In the genomic region with DNA sequence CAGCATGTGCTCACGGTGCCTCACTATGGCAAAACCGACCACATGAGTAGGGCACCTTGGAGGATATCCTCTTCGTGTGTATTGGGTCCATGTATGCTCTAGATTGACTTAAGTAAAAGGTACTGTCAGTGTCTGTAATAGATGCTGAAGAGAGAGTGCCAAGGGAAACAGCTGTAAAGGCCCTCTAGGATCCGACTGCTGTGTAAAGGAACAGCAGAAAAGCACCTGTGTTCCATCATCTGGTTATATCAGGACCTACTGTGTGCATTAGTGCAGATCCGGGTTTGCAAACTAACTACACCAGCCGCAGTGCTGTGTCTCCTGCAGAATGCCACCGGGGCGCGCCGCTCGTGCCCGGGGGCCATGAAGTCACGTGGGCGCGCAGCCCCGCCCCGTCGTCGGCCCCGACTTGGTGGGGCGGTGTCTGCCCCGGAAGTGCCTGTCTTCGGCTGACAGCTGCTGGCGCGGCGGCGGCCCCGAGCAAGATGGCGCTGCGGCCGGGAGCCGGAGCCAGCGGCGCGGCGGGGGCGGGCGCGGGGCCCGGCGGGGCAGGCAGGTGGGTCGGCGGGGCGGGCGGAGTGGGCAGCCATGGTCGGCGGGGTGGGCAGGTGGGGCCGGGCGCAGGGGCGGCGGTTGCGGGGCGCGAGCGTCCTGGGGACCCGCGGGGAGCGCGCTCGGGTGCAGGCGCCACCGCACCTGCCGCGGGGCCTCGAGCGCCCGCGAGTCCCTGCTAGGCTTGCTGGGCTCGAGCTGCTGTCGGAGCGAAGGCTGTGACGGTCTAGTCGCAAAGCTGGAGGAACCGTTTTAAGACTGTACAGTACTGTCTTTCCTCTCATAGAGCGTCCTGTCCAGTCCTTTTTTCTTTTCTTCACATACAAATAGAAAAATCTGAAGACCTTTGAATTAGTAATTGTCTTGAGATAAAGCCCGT, we compare ENCODE assay signal across 7 mouse cellular contexts. TPM values are rescaled to one million over a fixed set of nuclear protein-coding genes. Genes with fewer than 3 reads are reported as not detected.
DNase-seq lines count a peak whose midpoint lies in the region; ATAC-seq lines count a peak whose summit lies in the region.

A gene (plus strand): TSS at position 438 of the 931 bp plus-strand sequence.

- H3K4me2 ChIP-seq in intestine, embryonic 16.5 days (ENCODE audit: low read depth, low read length), result peak within 1 kb of the TSS; percentile 82
- H3K4me2 ChIP-seq in midbrain, embryonic 11.5 days, result peak within 1 kb of the TSS; percentile 54

- intact Hi-C loops in left cerebral cortex, postnatal 36 days (cut with DNase I), result loop anchor here (5.0 kb wide), 1 partner anchor 48 kb away; no protein-coding TSS in a partner anchor

- H3K9ac ChIP-seq in intestine, embryonic 16.5 days (ENCODE audit: low read depth, low read length), result peak within 1 kb of the TSS; percentile 83
- H3K9ac ChIP-seq in midbrain, embryonic 11.5 days (ENCODE audit: low read length), result peak within 1 kb of the TSS; percentile 84

- 0 out of 2 replicates have a peak, but pooled peaks cover 4% of the 10 kb centered on the region for H3K36me3 ChIP-seq in intestine, embryonic 16.5 days (ENCODE audit: control insufficient read depth, insufficient read depth, low read length)
- peaks cover 12% of the 10 kb centered on the region for H3K36me3 ChIP-seq in midbrain, embryonic 11.5 days (ENCODE audit: control insufficient read depth, insufficient read depth, low read length)

- peaks cover 6% of the 10 kb centered on the region for H3K4me1 ChIP-seq in intestine, embryonic 16.5 days (ENCODE audit: control insufficient read depth, insufficient read depth, low read length)
- peaks cover 6% of the 10 kb centered on the region; the same call in 1 of the 2 replicates for H3K4me1 ChIP-seq in midbrain, embryonic 11.5 days (ENCODE audit: control insufficient read depth, insufficient read depth, low read length)

- DNase-seq in adrenal gland, adult 2 months, result peak; percentile 95
- DNase-seq in embryo, embryonic 11.5 days (ENCODE audit: low read depth, low spot score), result peak; percentile 77
- DNase-seq in gastrocnemius, postnatal 4 days (ENCODE audit: low spot score in 2 of 2), result peak; percentile 88 to 92
- peak; percentile 87 to 89 for DNase-seq in left cerebral cortex, postnatal 36 days (ENCODE audit: low spot score in 2 of 2)
- DNase-seq in midbrain, embryonic 11.5 days (ENCODE audit: low spot score, missing footprints), result peak; percentile 98
- DNase-seq in skeletal muscle tissue, adult 2 months (ENCODE audit: low read depth, low spot score), result peak; percentile 80

- H3K9me3 ChIP-seq in intestine, embryonic 16.5 days (ENCODE audit: control insufficient read depth, low read length), result no peaks in the 10 kb centered on the region
- H3K9me3 ChIP-seq in midbrain, embryonic 11.5 days (ENCODE audit: control insufficient read depth, low read length), result no peaks in the 10 kb centered on the region

- 2% methylated on average over 41 of the region's 76 CpGs for WGBS in intestine, embryonic 16.5 days
- 2% methylated on average over 75 of the region's 76 CpGs for WGBS in midbrain, embryonic 11.5 days

- peak within 1 kb of the TSS; percentile 72 for H3K4me3 ChIP-seq in intestine, embryonic 16.5 days (ENCODE audit: low read length)
- H3K4me3 ChIP-seq in midbrain, embryonic 11.5 days (ENCODE audit: low read depth, low read length), result peak within 1 kb of the TSS; percentile 73

- ATAC-seq in intestine, embryonic 16.5 days, result peak; percentile 99
- peak; percentile 98 for ATAC-seq in midbrain, embryonic 11.5 days (ENCODE audit: low FRiP score)

- H3K27me3 ChIP-seq in intestine, embryonic 16.5 days (replicated peaks; ENCODE audit: control insufficient read depth, insufficient read depth, low read length), result no peaks in the 10 kb centered on the region
- H3K27me3 ChIP-seq in midbrain, embryonic 11.5 days (ENCODE audit: control insufficient read depth, insufficient read depth, low read length), result no peaks in the 10 kb centered on the region

- H3K27ac ChIP-seq in intestine, embryonic 16.5 days (ENCODE audit: low read length), result peak within 1 kb of the TSS; percentile 54
- H3K27ac ChIP-seq in midbrain, embryonic 11.5 days (ENCODE audit: low read depth, low read length), result peak within 1 kb of the TSS; percentile 72

RNA-seq across cellular contexts. Expression of the gene that starts here (rescaled TPM):
- total RNA-seq in adrenal gland, adult 2 months (2021), result 10 to 100 TPM; 47.1 to 58.6 TPM
- polyA plus RNA-seq in adrenal gland, adult 2 months (2012; rRNA removed), result 26.3 and 37.4 TPM in 2 replicates
- total RNA-seq in gastrocnemius, postnatal 4 days (2021), result 10 to 100 TPM; 40.7 to 46.2 TPM
- 6.6 and 8.0 TPM in 2 replicates for polyA plus RNA-seq in intestine, embryonic 16.5 days (2015; fragmentation: Nextera tagmentation; extraction: Ambion mirVana)
- 10 to 100 TPM; 58.1 to 58.8 TPM for total RNA-seq in left cerebral cortex, postnatal 36 days (2021)
- polyA plus RNA-seq in midbrain, embryonic 11.5 days (2014; fragmentation: Nextera tagmentation; extraction: Ambion mirVana), result 18.8 and 20.0 TPM in 2 replicates

Comparison
In these comparisons a context has a peak if more than half of its experiments do, and no peak if none do; other contexts are left out.
1. Peak in every context shown above with its lines: DNase-seq, ATAC-seq, H3K4me3 ChIP-seq and H3K27ac ChIP-seq.